Mouse (Mus musculus) lung, postnatal 0 days (tissue): ENCODE data around the gene Max.

Experiments used
- CTCF ChIP-seq: IDR thresholded peaks from 2 replicates; pipeline ENCODE4 v1.5.1; 2016; ENCODE audit warnings: antibody characterized with exemption, mild to moderate bottlenecking
- EP300 ChIP-seq: IDR thresholded peaks from 2 replicates; pipeline ENCODE4 v1.6.1; 2016; ENCODE audit warnings: antibody characterized with exemption, mild to moderate bottlenecking, control low read depth

- no peak for TF ChIP-seq CTCF
- TF ChIP-seq EP300: no peak
These were observed 51.6 kb downstream of the Max start for GRCm38 (mm10) chr12:76910258-76910940.
